Mouse (Mus musculus): Measurements from ENCODE around the gene Tbx6. TPM values are rescaled to one million over a fixed set of nuclear protein-coding genes. Genes with fewer than 3 reads are reported as not detected.

Gene Tbx6
- polyA plus RNA-seq, 1 experiment: 1.1 TPM

DNA sequence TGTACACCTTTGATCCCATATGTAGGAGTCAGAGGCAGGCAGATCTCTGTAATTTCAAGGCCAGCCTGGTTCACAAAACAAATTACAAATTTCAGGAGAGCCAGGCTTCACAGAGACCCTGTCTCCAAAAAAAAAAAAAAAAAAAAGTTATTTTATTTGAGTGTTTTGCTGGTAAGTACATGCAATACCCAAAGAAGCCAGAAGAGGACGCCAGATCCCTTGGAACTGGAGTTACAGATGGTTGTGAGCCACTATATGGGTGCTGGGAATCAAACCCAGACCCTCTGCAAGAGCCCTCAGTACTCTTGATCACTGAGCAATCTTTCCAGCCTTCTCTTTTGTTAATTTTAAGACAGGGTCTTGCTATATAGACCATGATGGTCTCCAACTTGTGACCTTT, 37.5 kb downstream of the Tbx6 start:
- no peak overlapping the region for H3K4me3 ChIP-seq (ENCODE audit: control insufficient read depth, low read depth, low read length)
- no peak overlapping the region for H3K27ac ChIP-seq (ENCODE audit: control insufficient read depth, insufficient read depth, low read depth, low read length)
- TF ChIP-seq POLR2A (IDR thresholded peaks at IDR 0.05; ENCODE audit: control insufficient read depth, low read depth, low read length) (no peak), CTCF (IDR thresholded peaks at IDR 0.05; ENCODE audit: control insufficient read depth, insufficient read depth, insufficient replicate concordance, low read depth, low read length) (no peak)
- H3K4me1 ChIP-seq (ENCODE audit: control insufficient read depth, insufficient read depth, low read length): peaks cover 2% of the 10 kb centered on the region; the same call in 1 of the 2 replicates
- H3K36me3 ChIP-seq (ENCODE audit: control insufficient read depth, insufficient read depth, low read length): no peaks in the 10 kb centered on the region
- H3K27me3 ChIP-seq (ENCODE audit: control insufficient read depth, insufficient read depth, low read length): no peaks in the 10 kb centered on the region

DNA sequence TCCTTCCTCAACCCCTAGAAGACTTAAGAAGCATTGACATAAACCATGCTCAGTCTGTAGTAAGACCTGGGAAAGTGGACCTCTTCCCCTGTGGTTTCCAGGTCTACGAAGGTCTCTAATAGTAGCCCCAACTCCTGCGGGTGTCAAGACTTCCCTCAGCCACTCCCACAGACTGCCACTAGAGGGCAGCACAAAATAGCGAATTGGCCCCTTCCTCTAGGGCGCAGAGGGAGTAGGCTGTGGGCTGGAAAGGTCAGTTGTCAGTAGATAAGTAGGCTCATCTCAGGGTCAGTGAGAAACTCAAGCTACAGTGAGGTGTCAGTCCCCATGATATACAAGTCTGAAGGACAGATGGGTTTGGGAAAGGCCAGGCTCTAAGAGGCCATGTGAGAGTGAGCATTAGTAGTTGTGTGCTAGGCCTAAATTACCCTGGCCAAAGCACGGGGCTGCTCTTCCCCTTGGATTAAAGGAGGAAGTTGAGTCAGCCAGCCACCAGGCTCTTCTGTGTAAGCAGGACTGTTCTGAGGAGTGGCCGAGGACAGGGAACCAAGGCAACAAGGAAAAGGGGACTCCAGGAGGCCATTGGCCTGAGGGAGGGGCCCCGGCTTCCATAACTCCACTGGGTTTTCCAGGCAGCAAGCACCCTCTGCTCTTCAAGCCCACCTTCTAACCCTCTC, 40.7 kb downstream of the Tbx6 start:
- H3K27me3 ChIP-seq (ENCODE audit: control insufficient read depth, insufficient read depth, low read length): no peaks in the 10 kb centered on the region
- H3K27ac ChIP-seq (ENCODE audit: control insufficient read depth, insufficient read depth, low read depth, low read length): no peak overlapping the region
- no peaks in the 10 kb centered on the region for H3K36me3 ChIP-seq (ENCODE audit: control insufficient read depth, insufficient read depth, low read length)
- H3K4me3 ChIP-seq (ENCODE audit: control insufficient read depth, low read depth, low read length): no peak overlapping the region
- TF ChIP-seq POLR2A (IDR thresholded peaks at IDR 0.05; ENCODE audit: control insufficient read depth, low read depth, low read length): no peak
- TF ChIP-seq CTCF (IDR thresholded peaks at IDR 0.05; ENCODE audit: control insufficient read depth, insufficient read depth, insufficient replicate concordance, low read depth, low read length): peak; percentile 93
- peaks cover 4% of the 10 kb centered on the region for H3K4me1 ChIP-seq (ENCODE audit: control insufficient read depth, insufficient read depth, low read length)

DNA sequence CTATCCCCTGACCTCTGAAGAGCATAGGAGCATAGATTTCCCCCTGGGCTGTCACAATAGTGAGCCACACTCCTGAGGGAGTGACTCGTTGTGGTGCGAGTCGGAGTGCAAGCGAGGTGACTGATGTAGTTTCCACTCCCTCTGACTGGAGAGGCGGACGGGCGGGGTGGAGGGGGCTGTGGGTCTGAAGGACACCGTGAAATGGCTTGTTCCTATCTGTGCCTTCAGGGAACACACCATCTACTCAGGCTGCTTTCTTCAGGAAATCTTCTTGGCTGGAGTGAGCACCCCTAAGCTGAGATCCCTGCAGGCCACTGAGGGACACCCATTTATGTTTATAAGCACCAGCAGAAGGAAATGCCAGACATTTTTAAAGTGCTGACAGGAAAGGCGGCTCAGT, 41.5 kb downstream of the Tbx6 start:
- H3K27ac ChIP-seq (ENCODE audit: control insufficient read depth, insufficient read depth, low read depth, low read length): no peak overlapping the region
- no peak overlapping the region for H3K4me3 ChIP-seq (ENCODE audit: control insufficient read depth, low read depth, low read length)

DNA sequence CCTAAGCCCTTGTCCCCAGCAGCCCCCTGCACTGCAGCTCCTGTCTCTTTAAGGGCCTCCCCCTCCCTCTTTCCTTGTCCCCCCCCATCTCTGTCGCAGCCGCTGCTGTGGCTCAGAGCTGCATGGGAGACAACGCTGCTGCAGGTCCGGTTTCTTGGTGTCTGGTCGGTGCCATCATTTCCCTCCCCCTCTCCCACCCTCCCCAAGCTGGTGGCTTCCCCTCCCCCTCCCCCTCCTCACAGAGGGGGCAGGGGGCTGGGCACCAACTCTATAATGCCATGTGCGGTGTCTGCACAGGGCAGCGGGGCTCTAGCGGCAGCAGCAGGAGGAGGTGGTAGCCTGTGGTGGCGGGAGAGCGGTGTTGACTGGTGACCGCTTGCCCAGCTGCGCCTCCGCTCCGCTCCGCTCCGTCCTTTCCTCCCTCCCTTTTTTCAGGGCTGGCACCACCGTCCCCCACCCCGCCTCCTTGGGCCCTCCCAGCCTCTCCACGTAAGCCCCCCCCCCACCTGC, 42.0 kb downstream of the Tbx6 start:
- TF ChIP-seq POLR2A (IDR thresholded peaks at IDR 0.05; ENCODE audit: control insufficient read depth, low read depth, low read length): no peak
- Histone ChIP-seq H3K4me1 (ENCODE audit: control insufficient read depth, insufficient read depth, low read length) (peaks cover 4% of the 10 kb centered on the region), H3K27me3 (ENCODE audit: control insufficient read depth, insufficient read depth, low read length) (no peaks in the 10 kb centered on the region), H3K4me3 (ENCODE audit: control insufficient read depth, low read depth, low read length) (no peak overlapping the region), H3K27ac (ENCODE audit: control insufficient read depth, insufficient read depth, low read depth, low read length) (no peak overlapping the region), H3K36me3 (ENCODE audit: control insufficient read depth, insufficient read depth, low read length) (no peaks in the 10 kb centered on the region)

More for the DNA sequence above, 41.5 kb downstream of the Tbx6 start:
- no peak for TF ChIP-seq CTCF (IDR thresholded peaks at IDR 0.05; ENCODE audit: control insufficient read depth, insufficient read depth, insufficient replicate concordance, low read depth, low read length)
- Histone ChIP-seq H3K4me1 (ENCODE audit: control insufficient read depth, insufficient read depth, low read length) (peaks cover 4% of the 10 kb centered on the region), H3K36me3 (ENCODE audit: control insufficient read depth, insufficient read depth, low read length) (no peaks in the 10 kb centered on the region), H3K27me3 (ENCODE audit: control insufficient read depth, insufficient read depth, low read length) (no peaks in the 10 kb centered on the region)

DNA sequence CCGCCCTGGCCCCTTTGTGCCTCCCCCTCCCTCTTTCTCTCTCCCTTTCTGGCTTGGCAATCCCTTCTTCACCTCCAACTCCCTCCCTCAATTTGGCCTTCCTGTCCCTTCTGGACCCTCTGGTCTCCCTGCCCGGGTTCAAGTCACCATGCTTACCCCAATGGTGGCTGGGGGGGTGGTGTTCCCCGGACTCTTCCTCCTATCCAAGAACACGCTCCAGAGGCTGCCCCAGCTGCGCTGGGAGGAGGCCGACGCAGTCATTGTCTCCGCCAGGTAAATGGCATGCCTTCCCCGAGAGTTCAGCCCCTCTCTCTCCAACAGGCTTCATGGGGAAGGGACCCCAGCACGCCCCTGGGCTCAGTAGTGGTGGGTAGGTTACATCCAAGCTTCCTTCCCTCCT, 42.7 kb downstream of the Tbx6 start:
- H3K4me3 ChIP-seq (ENCODE audit: control insufficient read depth, low read depth, low read length): no peak overlapping the region
- TF ChIP-seq POLR2A (IDR thresholded peaks at IDR 0.05; ENCODE audit: control insufficient read depth, low read depth, low read length) (no peak), CTCF (IDR thresholded peaks at IDR 0.05; ENCODE audit: control insufficient read depth, insufficient read depth, insufficient replicate concordance, low read depth, low read length) (no peak)
- H3K27ac ChIP-seq (ENCODE audit: control insufficient read depth, insufficient read depth, low read depth, low read length): no peak overlapping the region
- peaks cover 4% of the 10 kb centered on the region for H3K4me1 ChIP-seq (ENCODE audit: control insufficient read depth, insufficient read depth, low read length)
- no peaks in the 10 kb centered on the region; the same call in 1 of the 2 replicates for H3K27me3 ChIP-seq (ENCODE audit: control insufficient read depth, insufficient read depth, low read length)
- H3K36me3 ChIP-seq (ENCODE audit: control insufficient read depth, insufficient read depth, low read length): no peaks in the 10 kb centered on the region

DNA sequence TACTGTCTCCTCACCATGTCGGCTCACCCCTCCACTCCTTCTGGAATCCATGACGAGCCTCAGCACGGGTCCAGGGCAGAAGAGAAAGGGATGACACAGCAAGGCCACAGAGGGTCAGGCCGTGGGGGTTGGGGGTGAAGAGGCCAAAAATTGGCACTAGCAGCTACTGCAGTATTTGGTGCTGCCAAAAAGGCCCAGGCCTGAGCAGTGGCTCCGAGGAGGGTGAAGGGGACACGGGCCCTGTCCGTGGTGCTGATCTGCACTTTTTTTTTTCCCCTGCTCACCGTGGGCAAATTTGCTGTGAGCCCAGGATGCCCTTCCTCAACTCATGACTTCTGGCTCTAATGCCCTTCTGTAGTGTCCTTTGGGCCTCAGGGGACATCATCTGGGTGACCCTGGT, 44.1 kb downstream of the Tbx6 start:
- H3K27me3 ChIP-seq (ENCODE audit: control insufficient read depth, insufficient read depth, low read length): no peaks in the 10 kb centered on the region; the same call in 1 of the 2 replicates
- H3K27ac ChIP-seq (ENCODE audit: control insufficient read depth, insufficient read depth, low read depth, low read length): no peak overlapping the region
- no peak for TF ChIP-seq POLR2A (IDR thresholded peaks at IDR 0.05; ENCODE audit: control insufficient read depth, low read depth, low read length)
- no peak for TF ChIP-seq CTCF (IDR thresholded peaks at IDR 0.05; ENCODE audit: control insufficient read depth, insufficient read depth, insufficient replicate concordance, low read depth, low read length)
- H3K36me3 ChIP-seq (ENCODE audit: control insufficient read depth, insufficient read depth, low read length): no peaks in the 10 kb centered on the region
- H3K4me1 ChIP-seq (ENCODE audit: control insufficient read depth, insufficient read depth, low read length): peaks cover 10% of the 10 kb centered on the region
- no peak overlapping the region for H3K4me3 ChIP-seq (ENCODE audit: control insufficient read depth, low read depth, low read length)

DNA sequence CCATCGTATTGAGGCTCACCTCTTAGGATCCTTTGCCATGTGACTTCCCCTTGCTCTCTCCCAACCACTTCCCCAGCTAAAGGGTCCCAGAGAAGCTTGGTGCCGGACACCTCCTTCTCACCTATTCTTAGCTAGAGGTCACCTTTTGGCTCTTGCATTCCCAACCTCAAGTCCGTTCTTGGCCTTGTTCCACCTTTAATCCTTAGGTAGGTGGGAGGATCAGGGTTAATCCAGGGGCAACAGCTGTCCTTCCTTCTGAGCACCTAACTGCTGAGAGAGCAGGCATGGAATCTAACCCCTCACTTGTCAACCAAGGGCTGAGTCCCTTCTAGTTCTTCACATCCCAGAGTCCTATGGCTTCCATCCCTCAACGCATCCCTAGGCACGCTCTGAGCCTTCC, 44.7 kb downstream of the Tbx6 start:
- H3K4me1 ChIP-seq (ENCODE audit: control insufficient read depth, insufficient read depth, low read length): peaks cover 10% of the 10 kb centered on the region

More for the DNA sequence above, 44.7 kb downstream of the Tbx6 start:
- Histone ChIP-seq H3K4me3 (ENCODE audit: control insufficient read depth, low read depth, low read length) (no peak overlapping the region), H3K36me3 (ENCODE audit: control insufficient read depth, insufficient read depth, low read length) (no peaks in the 10 kb centered on the region), H3K27ac (ENCODE audit: control insufficient read depth, insufficient read depth, low read depth, low read length) (no peak overlapping the region), H3K27me3 (ENCODE audit: control insufficient read depth, insufficient read depth, low read length) (no peaks in the 10 kb centered on the region; the same call in 1 of the 2 replicates)
- TF ChIP-seq POLR2A (IDR thresholded peaks at IDR 0.05; ENCODE audit: control insufficient read depth, low read depth, low read length): no peak
- no peak for TF ChIP-seq CTCF (IDR thresholded peaks at IDR 0.05; ENCODE audit: control insufficient read depth, insufficient read depth, insufficient replicate concordance, low read depth, low read length)
